Mouse (Mus musculus): ENCODE results near the gene Arhgap23. TPM values are rescaled to one million over a fixed set of nuclear protein-coding genes. Genes with fewer than 3 reads are reported as not detected.

Gene Arhgap23
- 4.2 and 5.1 TPM in 2 replicates for polyA plus RNA-seq (2016; fragmentation: Nextera tagmentation; extraction: Ambion mirVana)

GRCm38 (mm10) chr11:97415330-97415711 is at the start of gene Arhgap23:
Gene Arhgap23 (plus strand): TSS chr11:97415533.
- peaks cover 32% of the 10 kb centered on the region for H3K4me1 ChIP-seq
- H3K27me3 ChIP-seq, result peaks cover 28% of the 10 kb centered on the region
- WGBS, result 1% methylated on average over 28 of the region's 29 CpGs
- peak within 1 kb of the TSS; percentile 53 for H3K9ac ChIP-seq
- H3K36me3 ChIP-seq (replicated peaks), result no peaks in the 10 kb centered on the region
- H3K27ac ChIP-seq, result 0 out of 2 replicates have a peak within 1 kb of the TSS, but pooled peaks have one; percentile 31
- H3K4me3 ChIP-seq (replicated peaks), result peak within 1 kb of the TSS; percentile 56
- H3K4me2 ChIP-seq, result peak within 1 kb of the TSS; percentile 81
- peak; percentile 71 for ATAC-seq (ENCODE audit: low FRiP score)
- no peaks in the 10 kb centered on the region for H3K9me3 ChIP-seq

GRCm38 (mm10) chr11:97365556-97365955 is 49.8 kb upstream of the Arhgap23 start:
- Histone ChIP-seq H3K4me3 (replicated peaks) (no peak overlapping the region), H3K4me1 (peaks cover 33% of the 10 kb centered on the region), H3K36me3 (replicated peaks) (no peaks in the 10 kb centered on the region), H3K9me3 (no peaks in the 10 kb centered on the region), H3K27ac (no peak overlapping the region), H3K4me2 (peak overlapping the region; percentile 95), H3K27me3 (no peaks in the 10 kb centered on the region), H3K9ac (no peak overlapping the region)
- ATAC-seq (ENCODE audit: low FRiP score), result no peak
- 82% methylated on average over 1 of the region's 1 CpGs for WGBS

- Histone ChIP-seq H3K36me3 (replicated peaks) (no peaks in the 10 kb centered on the region; the same call in 1 of the 2 replicates), H3K27ac (no peak overlapping the region), H3K27me3 (no peaks in the 10 kb centered on the region), H3K9me3 (no peaks in the 10 kb centered on the region), H3K4me3 (replicated peaks) (no peak overlapping the region), H3K4me2 (no peak overlapping the region), H3K9ac (no peak overlapping the region), H3K4me1 (peaks cover 32% of the 10 kb centered on the region)
- 90% methylated on average over 5 of the region's 5 CpGs for WGBS
- ATAC-seq (ENCODE audit: low FRiP score), result no peak
Observed at GRCm38 (mm10) chr11:97368501-97368900, 46.8 kb upstream of the Arhgap23 start.

- ATAC-seq (ENCODE audit: low FRiP score), result no peak
- H3K36me3 ChIP-seq (replicated peaks), result peaks cover 16% of the 10 kb centered on the region
- 74% methylated on average over 7 of the region's 7 CpGs for WGBS
- no peak overlapping the region for H3K4me3 ChIP-seq (replicated peaks)
- H3K4me1 ChIP-seq, result peaks cover 12% of the 10 kb centered on the region
- no peak overlapping the region for H3K4me2 ChIP-seq
- no peaks in the 10 kb centered on the region for H3K9me3 ChIP-seq
- no peaks in the 10 kb centered on the region for H3K27me3 ChIP-seq
- H3K9ac ChIP-seq, result no peak overlapping the region
- H3K27ac ChIP-seq, result no peak overlapping the region
Observed at GRCm38 (mm10) chr11:97370329-97371091, 44.8 kb upstream of the Arhgap23 start.

- ATAC-seq (ENCODE audit: low FRiP score), result no peak
- Histone ChIP-seq H3K4me2 (no peak overlapping the region), H3K27ac (no peak overlapping the region), H3K27me3 (no peaks in the 10 kb centered on the region), H3K4me1 (peaks cover 7% of the 10 kb centered on the region; the same call in 1 of the 2 replicates), H3K9me3 (no peaks in the 10 kb centered on the region), H3K36me3 (replicated peaks) (peaks cover 33% of the 10 kb centered on the region), H3K4me3 (replicated peaks) (no peak overlapping the region), H3K9ac (no peak overlapping the region)
- WGBS, result 91% methylated on average over 6 of the region's 6 CpGs
Observed at GRCm38 (mm10) chr11:97372159-97372864, 43.0 kb upstream of the Arhgap23 start.

- WGBS, result 93% methylated on average over 2 of the region's 2 CpGs
- no peak overlapping the region for H3K27ac ChIP-seq
Observed at GRCm38 (mm10) chr11:97373402-97373801, 41.9 kb upstream of the Arhgap23 start.

GRCm38 (mm10) chr11:97380036-97380435 is 35.3 kb upstream of the Arhgap23 start:
- no peak overlapping the region for H3K27ac ChIP-seq
- no peaks in the 10 kb centered on the region for H3K9me3 ChIP-seq
- H3K4me1 ChIP-seq, result no peaks in the 10 kb centered on the region
- WGBS, result 87% methylated on average over 3 of the region's 3 CpGs
- no peak overlapping the region for H3K9ac ChIP-seq
- H3K4me2 ChIP-seq, result no peak overlapping the region
- H3K27me3 ChIP-seq, result no peaks in the 10 kb centered on the region
- H3K4me3 ChIP-seq (replicated peaks), result no peak overlapping the region
- no peak for ATAC-seq (ENCODE audit: low FRiP score)
- peaks cover 76% of the 10 kb centered on the region for H3K36me3 ChIP-seq (replicated peaks)

More at GRCm38 (mm10) chr11:97373402-97373801, 41.9 kb upstream of the Arhgap23 start:
- no peak overlapping the region for H3K9ac ChIP-seq
- peaks cover 44% of the 10 kb centered on the region for H3K36me3 ChIP-seq (replicated peaks)
- peaks cover 7% of the 10 kb centered on the region; the same call in 1 of the 2 replicates for H3K4me1 ChIP-seq
- no peak overlapping the region for H3K4me3 ChIP-seq (replicated peaks)
- H3K27me3 ChIP-seq, result no peaks in the 10 kb centered on the region
- no peaks in the 10 kb centered on the region for H3K9me3 ChIP-seq
- no peak for ATAC-seq (ENCODE audit: low FRiP score)
- no peak overlapping the region for H3K4me2 ChIP-seq

GRCm38 (mm10) chr11:97383017-97383416 is 32.3 kb upstream of the Arhgap23 start:
- Histone ChIP-seq H3K4me1 (no peaks in the 10 kb centered on the region), H3K36me3 (replicated peaks) (peaks cover 59% of the 10 kb centered on the region), H3K9me3 (no peaks in the 10 kb centered on the region), H3K9ac (no peak overlapping the region), H3K27ac (no peak overlapping the region), H3K27me3 (no peaks in the 10 kb centered on the region), H3K4me3 (replicated peaks) (no peak overlapping the region), H3K4me2 (no peak overlapping the region)
- ATAC-seq (ENCODE audit: low FRiP score), result no peak
- 89% methylated on average over 2 of the region's 2 CpGs for WGBS

- Histone ChIP-seq H3K4me1 (no peaks in the 10 kb centered on the region), H3K36me3 (replicated peaks) (peaks cover 57% of the 10 kb centered on the region), H3K4me3 (replicated peaks) (no peak overlapping the region), H3K9me3 (no peaks in the 10 kb centered on the region), H3K4me2 (no peak overlapping the region), H3K9ac (no peak overlapping the region), H3K27ac (no peak overlapping the region), H3K27me3 (no peaks in the 10 kb centered on the region)
- no peak for ATAC-seq (ENCODE audit: low FRiP score)
- 72% methylated on average over 2 of the region's 2 CpGs for WGBS
Observed at GRCm38 (mm10) chr11:97383764-97384163, 31.6 kb upstream of the Arhgap23 start.

- H3K4me3 ChIP-seq (replicated peaks), result no peak overlapping the region
- no peak overlapping the region for H3K27ac ChIP-seq
- no peak for ATAC-seq (ENCODE audit: low FRiP score)
- no peaks in the 10 kb centered on the region for H3K9me3 ChIP-seq
- H3K27me3 ChIP-seq, result no peaks in the 10 kb centered on the region
- peaks cover 73% of the 10 kb centered on the region for H3K36me3 ChIP-seq (replicated peaks)
- H3K4me2 ChIP-seq, result no peak overlapping the region
- H3K9ac ChIP-seq, result no peak overlapping the region
- 89% methylated on average over 2 of the region's 2 CpGs for WGBS
- no peaks in the 10 kb centered on the region for H3K4me1 ChIP-seq
Observed at GRCm38 (mm10) chr11:97387811-97388210, 27.5 kb upstream of the Arhgap23 start.

- H3K4me1 ChIP-seq, result no peaks in the 10 kb centered on the region
- H3K36me3 ChIP-seq (replicated peaks), result peaks cover 73% of the 10 kb centered on the region
- no peak overlapping the region for H3K9ac ChIP-seq
- no peak for ATAC-seq (ENCODE audit: low FRiP score)
- no peak overlapping the region for H3K27ac ChIP-seq
- no peaks in the 10 kb centered on the region for H3K9me3 ChIP-seq
- no peak overlapping the region for H3K4me2 ChIP-seq
- no peak overlapping the region for H3K4me3 ChIP-seq (replicated peaks)
- whole genome bisulfite sequencing, result 91% methylated on average over 8 of the region's 8 CpGs
- no peaks in the 10 kb centered on the region for H3K27me3 ChIP-seq
Observed at GRCm38 (mm10) chr11:97389127-97389526, 26.2 kb upstream of the Arhgap23 start.

GRCm38 (mm10) chr11:97393658-97394057 is 21.7 kb upstream of the Arhgap23 start:
- Histone ChIP-seq H3K4me1 (no peaks in the 10 kb centered on the region), H3K9ac (no peak overlapping the region), H3K27ac (no peak overlapping the region), H3K9me3 (no peaks in the 10 kb centered on the region), H3K4me2 (no peak overlapping the region), H3K27me3 (no peaks in the 10 kb centered on the region), H3K4me3 (replicated peaks) (no peak overlapping the region), H3K36me3 (replicated peaks) (peaks cover 73% of the 10 kb centered on the region)
- ATAC-seq (ENCODE audit: low FRiP score), result no peak
- 87% methylated on average over 11 of the region's 11 CpGs for WGBS
